Mouse (Mus musculus) adrenal gland (tissue): ENCODE data around the gene Lce3b.

ENCODE experiments used
- intact Hi-C: fragments of 180-260 bp; cut with DNase I; formaldehyde crosslinking; loops from one replicate; pipeline ENCODE4 v1.15.1; 2025
- long read RNA-seq, 2 experiments: library from polyadenylated mRNA; unstranded; transcript quantifications; one replicate each; pipeline ENCODE4 v2.0.0; 2020; ENCODE audit warnings: borderline replicate concordance in 1 of 2; ENCODE audit not compliant: insufficient replicate concordance in 1 of 2

Lce3b gene
- long read RNA-seq, experiment 1: 0 reads
- long read RNA-seq, experiment 2: 0 reads

- intact Hi-C loops: no loop called here
Measured at GRCm38 (mm10) chr3:92932679-92933078, at the start of gene Lce3b. Gene Lce3b, plus strand, starts transcription at chr3:92932979.

GRCm38 (mm10) chr3:92894063-92894462, 38.7 kb upstream of the Lce3b start:
- intact Hi-C loops: no loop called here

- intact Hi-C loops: no loop called here
Measured at GRCm38 (mm10) chr3:92894489-92894888, 38.3 kb upstream of the Lce3b start.

- intact Hi-C loops: loop anchor here (10.0 kb wide), 1 partner anchor 122 kb away; no protein-coding TSS in a partner anchor
Measured at GRCm38 (mm10) chr3:92902992-92903391, 29.8 kb upstream of the Lce3b start.

- intact Hi-C loops: loop anchor here (10.0 kb wide), 1 partner anchor 121 kb away; no protein-coding TSS in a partner anchor
Measured at GRCm38 (mm10) chr3:92903640-92904039, 29.1 kb upstream of the Lce3b start.

- intact Hi-C loops: loop anchor here (10.0 kb wide), 1 partner anchor 120 kb away; no protein-coding TSS in a partner anchor
Measured at GRCm38 (mm10) chr3:92905182-92905581, 27.6 kb upstream of the Lce3b start.

GRCm38 (mm10) chr3:92907571-92907970, 25.2 kb upstream of the Lce3b start:
- intact Hi-C loops: loop anchor here (10.0 kb wide), 1 partner anchor 117 kb away; no protein-coding TSS in a partner anchor

- intact Hi-C loops: no loop called here
Measured at GRCm38 (mm10) chr3:92920364-92920763, 12.4 kb upstream of the Lce3b start.

- intact Hi-C loops: no loop called here
Measured at GRCm38 (mm10) chr3:92926130-92926529, 6.6 kb upstream of the Lce3b start, which contains the start of gene Lce3a. Gene Lce3a, minus strand, starts transcription at chr3:92926230.

GRCm38 (mm10) chr3:92944186-92944585, 11.4 kb downstream of the Lce3b start, which contains the start of gene Lce3c:
Gene Lce3c, plus strand, starts transcription at chr3:92944486.
- intact Hi-C loops: no loop called here

- intact Hi-C loops: no loop called here
Measured at GRCm38 (mm10) chr3:92957090-92957489, 24.3 kb downstream of the Lce3b start, which contains the start of gene Lce3d. Gene Lce3d, plus strand, starts transcription at chr3:92957390.

- intact Hi-C loops: no loop called here
Measured at GRCm38 (mm10) chr3:92966761-92967160, 34.0 kb downstream of the Lce3b start, which contains the start of gene Lce3e. Gene Lce3e, plus strand, starts transcription at chr3:92967061.

- intact Hi-C loops: no loop called here
Measured at GRCm38 (mm10) chr3:92978484-92978883, 45.7 kb downstream of the Lce3b start.
